Mouse (Mus musculus): ENCODE results near the gene Osbp2. TPM values are rescaled to one million over a fixed set of nuclear protein-coding genes. Genes with fewer than 3 reads are reported as not detected.
"Not testable (repeated sequence)": the region's sequence is repeated elsewhere in the genome, so short reads cannot be mapped to it uniquely, and the experiment has no call there.

Osbp2 gene
- 1.7 and 3.0 TPM in 2 replicates for polyA plus RNA-seq (2015; fragmentation: Nextera tagmentation; extraction: Ambion mirVana)

DNA sequence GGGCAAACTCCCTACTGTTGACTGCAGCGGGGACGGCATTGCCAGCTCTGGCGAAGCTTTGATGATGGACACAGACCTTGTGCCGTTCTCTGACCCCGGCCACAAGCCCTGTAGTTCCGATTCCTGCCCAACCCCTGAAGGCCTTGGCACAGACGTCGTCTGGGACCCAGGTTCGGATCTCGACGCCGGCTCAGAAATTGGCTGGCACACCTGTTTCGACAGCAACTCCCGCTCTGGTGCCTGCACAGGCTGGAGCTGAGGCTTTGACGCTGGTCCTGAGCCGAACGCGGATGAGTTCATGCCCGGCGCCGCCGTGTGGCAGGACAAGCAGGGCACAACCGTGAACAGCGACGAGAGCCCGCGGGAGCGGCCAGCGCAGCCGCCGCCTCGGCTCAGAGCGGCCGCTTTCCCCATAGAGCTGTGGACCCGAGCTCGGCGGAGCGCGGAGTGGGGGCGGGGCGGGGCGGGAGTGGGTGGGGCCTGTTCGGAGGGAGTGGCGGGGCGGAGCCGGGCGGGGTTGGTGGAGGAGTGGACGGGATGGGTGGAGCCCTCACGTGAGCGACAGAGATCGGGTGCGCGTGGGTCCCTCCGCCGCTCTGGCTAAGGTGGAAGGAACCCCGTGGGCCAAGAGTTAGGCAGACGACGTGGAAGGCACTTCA lies at the start of gene Osbp2:
Osbp2 (minus strand) TSS at position 450 of the 659 bp plus-strand sequence.
- Histone ChIP-seq H3K4me3 (peak within 1 kb of the TSS; percentile 55), H3K36me3 (no peaks in the 10 kb centered on the region), H3K4me1 (peaks cover 12% of the 10 kb centered on the region), H3K9me3 (no peaks in the 10 kb centered on the region), H3K27me3 (peaks cover 26% of the 10 kb centered on the region), H3K4me2 (peak within 1 kb of the TSS; percentile 82), H3K27ac (no peak within 1 kb of the TSS), H3K9ac (peak within 1 kb of the TSS; percentile 72)
- ATAC-seq (ENCODE audit: insufficient number of reproducible peaks, insufficient read depth, low FRiP score, low TSS enrichment, low read depth), result peak; percentile 85
- 5% methylated on average over 58 of the region's 58 CpGs for WGBS

DNA sequence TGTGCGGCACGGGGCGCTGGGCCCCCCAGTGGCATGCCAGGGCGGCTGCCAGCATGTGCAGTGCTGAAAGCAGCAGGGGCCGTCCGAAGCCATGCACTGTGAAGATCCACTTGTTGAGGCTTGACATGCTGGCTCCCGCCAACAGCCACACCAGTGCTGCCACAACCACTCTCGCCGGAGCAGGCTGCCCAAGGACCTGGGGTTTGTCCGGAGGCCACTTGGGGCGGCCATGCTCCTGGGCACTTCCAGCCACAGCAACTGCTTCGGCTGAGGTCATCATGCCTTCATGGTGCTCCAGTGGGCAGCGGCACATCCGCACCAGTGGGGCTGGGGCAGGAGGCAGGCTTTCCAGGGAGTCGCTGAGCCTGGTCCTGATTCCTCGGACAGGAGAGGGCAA lies 49.2 kb upstream of the Osbp2 start:
- Histone ChIP-seq H3K4me1 (peaks cover 49% of the 10 kb centered on the region), H3K27me3 (peaks cover 13% of the 10 kb centered on the region), H3K4me3 (peak overlapping the region; percentile 66), H3K27ac (0 out of 2 replicates have a peak overlapping the region, but pooled peaks have one; percentile 22), H3K36me3 (no peaks in the 10 kb centered on the region), H3K9me3 (no peaks in the 10 kb centered on the region), H3K4me2 (peak overlapping the region; percentile 91), H3K9ac (peak overlapping the region; percentile 75)
- ATAC-seq (ENCODE audit: insufficient number of reproducible peaks, insufficient read depth, low FRiP score, low TSS enrichment, low read depth), result no peak
- WGBS, result 2% methylated on average over 16 of the region's 16 CpGs

DNA sequence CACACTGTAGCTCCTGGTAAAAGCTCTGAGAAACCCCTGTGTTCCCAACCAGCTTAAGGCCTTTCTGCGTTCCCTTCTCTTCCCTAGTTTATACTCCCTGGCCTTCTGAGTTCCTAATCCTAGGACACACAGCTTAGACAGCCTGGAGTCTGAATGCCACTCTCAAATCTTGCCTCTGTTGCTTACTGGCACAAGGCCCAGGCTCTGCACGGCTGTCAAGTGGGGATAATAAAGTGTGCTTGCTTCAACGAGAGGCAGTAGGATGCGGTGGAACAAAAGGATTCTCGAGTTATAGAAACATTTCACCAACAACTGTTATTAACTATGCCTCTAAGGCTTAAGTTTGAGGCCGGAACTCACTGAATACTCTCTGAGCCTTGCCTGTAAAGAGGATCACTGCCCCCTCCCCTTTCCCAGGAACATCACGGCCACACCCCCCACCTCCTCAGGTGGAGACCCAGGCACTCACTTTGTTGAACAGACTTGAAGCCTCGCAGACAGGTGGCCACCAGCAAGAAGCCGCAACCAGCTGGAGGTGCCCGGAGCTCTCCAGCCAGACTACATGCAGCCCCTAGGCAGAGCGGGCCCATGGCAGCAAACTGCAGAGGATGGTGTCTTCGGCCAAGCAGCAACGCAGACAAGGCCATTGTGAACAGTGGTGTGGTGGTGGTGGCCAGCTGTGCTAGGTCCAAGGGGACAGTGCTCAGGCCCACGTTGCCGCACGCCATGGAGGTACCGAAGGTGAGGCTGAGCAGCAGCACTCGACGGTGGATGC lies 48.6 kb upstream of the Osbp2 start:
- 14% methylated on average over 19 of the region's 19 CpGs for WGBS
- no peaks in the 10 kb centered on the region for H3K9me3 ChIP-seq
- H3K27me3 ChIP-seq, result peaks cover 13% of the 10 kb centered on the region
- peak overlapping the region; percentile 75 for H3K9ac ChIP-seq
- H3K36me3 ChIP-seq, result peaks cover 4% of the 10 kb centered on the region
- peak overlapping the region; percentile 22; the same call in 1 of the 2 replicates for H3K27ac ChIP-seq
- H3K4me3 ChIP-seq, result peak overlapping the region; percentile 66
- peaks cover 49% of the 10 kb centered on the region for H3K4me1 ChIP-seq
- ATAC-seq (ENCODE audit: insufficient number of reproducible peaks, insufficient read depth, low FRiP score, low TSS enrichment, low read depth), result no peak
- H3K4me2 ChIP-seq, result peak overlapping the region; percentile 91

DNA sequence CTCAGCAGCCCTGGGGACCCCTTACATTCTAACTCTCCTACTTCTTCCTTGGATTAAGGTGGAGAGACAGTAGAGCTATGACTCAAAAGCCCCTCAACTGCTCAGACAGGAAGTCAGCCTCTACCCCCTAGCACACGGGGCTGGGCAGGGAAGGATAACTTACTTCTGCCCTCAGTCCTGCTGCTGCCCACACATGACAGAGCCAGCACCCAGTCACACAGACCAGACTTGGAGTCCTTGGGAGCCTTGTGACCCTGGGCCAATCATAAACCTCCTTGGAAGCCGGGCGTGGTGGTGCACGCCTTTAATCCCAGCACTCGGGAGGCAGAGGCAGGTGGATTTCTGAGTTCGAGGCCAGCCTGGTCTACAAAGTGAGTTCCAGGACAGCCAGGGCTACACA lies 47.7 kb upstream of the Osbp2 start:
- H3K27me3 ChIP-seq, result peaks cover 13% of the 10 kb centered on the region
- H3K4me2 ChIP-seq, result peak overlapping the region; percentile 91
- H3K4me3 ChIP-seq, result 0 out of 2 replicates have a peak overlapping the region, but pooled peaks have one; percentile 2
- H3K4me1 ChIP-seq, result peaks cover 49% of the 10 kb centered on the region
- 82% methylated on average over 6 of the region's 6 CpGs for WGBS
- not testable (repeated sequence) for H3K9ac ChIP-seq; H3K27ac ChIP-seq; H3K9me3 ChIP-seq; ATAC-seq (ENCODE audit: insufficient number of reproducible peaks, insufficient read depth, low FRiP score, low TSS enrichment, low read depth)
- peaks cover 13% of the 10 kb centered on the region for H3K36me3 ChIP-seq

DNA sequence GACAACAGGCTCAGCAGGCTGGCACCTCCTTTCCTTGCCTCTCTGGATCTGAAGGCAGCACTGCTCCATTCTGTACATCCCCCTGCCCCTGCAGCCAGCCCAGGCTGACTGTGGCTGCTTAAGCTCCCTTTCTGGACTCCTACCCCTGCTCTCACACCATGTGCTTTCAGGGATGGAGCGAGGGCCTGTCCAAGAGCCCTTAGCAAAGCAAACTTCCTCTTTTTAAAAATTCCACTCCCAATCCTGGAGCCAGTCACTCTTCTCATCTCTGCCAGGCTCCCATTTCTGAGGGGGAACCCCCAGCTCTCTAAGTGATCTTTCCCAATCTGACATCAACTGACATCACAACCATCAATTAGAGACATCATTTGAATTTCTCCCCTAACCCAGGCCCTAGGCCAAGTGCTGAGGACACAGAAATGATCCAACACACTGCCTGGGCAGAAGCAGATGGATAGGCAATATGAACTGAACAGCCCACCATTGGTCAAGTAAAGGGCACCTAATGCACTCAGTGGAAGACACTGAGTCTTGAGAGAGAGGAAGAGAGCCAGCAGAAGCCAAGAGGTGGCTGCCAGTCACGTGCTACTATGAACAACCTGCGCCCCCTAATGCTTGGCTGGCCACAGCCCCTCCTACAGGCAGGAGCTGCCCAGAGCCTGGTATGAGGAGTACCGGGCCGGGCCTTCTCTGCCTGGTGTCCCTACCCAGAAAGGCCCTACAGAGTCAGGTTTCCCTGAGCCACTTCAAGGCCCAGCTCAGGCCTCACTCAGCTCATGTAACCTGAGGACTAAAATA lies 47.0 kb upstream of the Osbp2 start:
- H3K27me3 ChIP-seq, result peaks cover 13% of the 10 kb centered on the region
- H3K4me3 ChIP-seq, result 0 out of 2 replicates have a peak overlapping the region, but pooled peaks have one; percentile 2
- H3K9me3 ChIP-seq, result no peaks in the 10 kb centered on the region
- 53% methylated on average over 5 of the region's 5 CpGs for WGBS
- ATAC-seq (ENCODE audit: insufficient number of reproducible peaks, insufficient read depth, low FRiP score, low TSS enrichment, low read depth), result no peak
- H3K9ac ChIP-seq, result 0 out of 2 replicates have a peak overlapping the region, but pooled peaks have one; percentile 40
- peak overlapping the region; percentile 91 for H3K4me2 ChIP-seq
- peaks cover 16% of the 10 kb centered on the region for H3K36me3 ChIP-seq
- H3K27ac ChIP-seq, result no peak overlapping the region
- peaks cover 49% of the 10 kb centered on the region for H3K4me1 ChIP-seq

DNA sequence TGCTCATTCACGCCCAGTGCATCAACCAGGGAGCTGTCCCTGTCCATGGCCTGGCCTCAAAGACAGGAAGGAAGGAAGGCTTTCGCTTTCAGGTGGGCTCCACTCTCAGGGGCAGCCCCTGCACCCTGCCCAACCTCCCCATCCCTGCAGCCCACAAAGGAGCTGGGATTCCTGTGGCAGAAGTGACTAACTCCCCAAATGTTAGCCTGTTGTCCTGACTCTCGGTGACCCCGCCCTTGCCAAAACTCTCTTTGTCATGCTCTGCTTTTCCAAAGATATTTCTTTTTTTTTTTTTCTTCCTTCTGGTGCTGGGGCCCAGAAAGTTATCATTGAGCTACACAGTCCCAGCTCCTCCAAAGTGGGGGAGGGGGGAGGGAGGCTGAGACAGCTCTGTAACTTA lies 45.5 kb upstream of the Osbp2 start:
- no peak for ATAC-seq (ENCODE audit: insufficient number of reproducible peaks, insufficient read depth, low FRiP score, low TSS enrichment, low read depth)
- Histone ChIP-seq H3K4me2 (no peak overlapping the region), H3K4me1 (peaks cover 44% of the 10 kb centered on the region), H3K27me3 (peaks cover 13% of the 10 kb centered on the region), H3K4me3 (no peak overlapping the region), H3K9me3 (no peaks in the 10 kb centered on the region), H3K9ac (no peak overlapping the region), H3K36me3 (peaks cover 16% of the 10 kb centered on the region), H3K27ac (no peak overlapping the region)
- 88% methylated on average over 4 of the region's 4 CpGs for WGBS

DNA sequence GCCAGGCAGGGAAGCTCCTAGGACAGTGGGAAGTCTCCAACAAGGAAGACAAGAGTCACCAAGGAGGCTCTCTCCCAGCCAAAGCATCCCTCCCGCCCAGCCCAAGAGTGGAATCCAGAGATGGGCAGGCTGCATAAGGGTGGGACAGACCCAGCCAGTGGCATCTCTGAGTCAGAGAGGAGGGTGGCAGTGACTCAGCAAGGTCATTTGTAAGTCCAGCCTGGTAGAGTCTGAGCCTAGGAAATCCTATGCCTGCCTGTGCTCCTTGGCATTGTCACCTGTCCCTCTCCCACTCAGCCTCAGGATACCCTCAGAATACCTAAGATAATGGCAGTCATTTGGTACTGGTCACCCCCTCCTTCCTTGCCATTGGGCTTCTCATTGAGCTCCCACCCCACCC lies 41.7 kb upstream of the Osbp2 start:
- ATAC-seq (ENCODE audit: insufficient number of reproducible peaks, insufficient read depth, low FRiP score, low TSS enrichment, low read depth), result no peak
- Histone ChIP-seq H3K27ac (no peak overlapping the region), H3K9me3 (no peaks in the 10 kb centered on the region), H3K4me2 (no peak overlapping the region), H3K4me1 (peaks cover 11% of the 10 kb centered on the region), H3K4me3 (no peak overlapping the region), H3K9ac (no peak overlapping the region), H3K27me3 (no peaks in the 10 kb centered on the region), H3K36me3 (peaks cover 16% of the 10 kb centered on the region)
- 79% methylated on average over 1 of the region's 1 CpGs for WGBS

DNA sequence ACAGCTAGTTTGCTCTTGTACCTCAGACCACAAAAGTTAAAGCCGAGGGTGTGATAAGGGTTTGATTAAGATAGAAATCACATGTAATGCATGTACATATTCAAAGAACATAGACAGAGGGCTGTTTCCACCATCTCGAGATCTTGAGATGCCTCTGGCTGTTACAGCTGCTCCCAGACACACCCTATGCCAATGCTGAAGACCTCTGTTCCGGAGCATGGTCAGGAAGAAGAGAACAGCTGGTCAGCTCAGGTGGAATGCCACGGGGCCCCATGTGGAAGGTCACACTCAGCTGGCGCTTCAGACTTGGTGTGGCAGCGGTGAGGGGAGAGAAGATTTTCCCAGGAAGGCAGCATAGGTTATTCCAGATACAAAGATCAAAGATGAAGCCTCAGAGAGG lies 41.0 kb upstream of the Osbp2 start:
- peaks cover 16% of the 10 kb centered on the region for H3K36me3 ChIP-seq
- no peak overlapping the region for H3K9ac ChIP-seq
- H3K9me3 ChIP-seq, result no peaks in the 10 kb centered on the region
- WGBS, result 82% methylated on average over 6 of the region's 6 CpGs
- H3K4me2 ChIP-seq, result no peak overlapping the region
- H3K27me3 ChIP-seq, result no peaks in the 10 kb centered on the region
- no peak overlapping the region for H3K4me3 ChIP-seq
- H3K27ac ChIP-seq, result no peak overlapping the region
- H3K4me1 ChIP-seq, result 0 out of 2 replicates have a peak, but pooled peaks cover 8% of the 10 kb centered on the region
- no peak for ATAC-seq (ENCODE audit: insufficient number of reproducible peaks, insufficient read depth, low FRiP score, low TSS enrichment, low read depth)

DNA sequence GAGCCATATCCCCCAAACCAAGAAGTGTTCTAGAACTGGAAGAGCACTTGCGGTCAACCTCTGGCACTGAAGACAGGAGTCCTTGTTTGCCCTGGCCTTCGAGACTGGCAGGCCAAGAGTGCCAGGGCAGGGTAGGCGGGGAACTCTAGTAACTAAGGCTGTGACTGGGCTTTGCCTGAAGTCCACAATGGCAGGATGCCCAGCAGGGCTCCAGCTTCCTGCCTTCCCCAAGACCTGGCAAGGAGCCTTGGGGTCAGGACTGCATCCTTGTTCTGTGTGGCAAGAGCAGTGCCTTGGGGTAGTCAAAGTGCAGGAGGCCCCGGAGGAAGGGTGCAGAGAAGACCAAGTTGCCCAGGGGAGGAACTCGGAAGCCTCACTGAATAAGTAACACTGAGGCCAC lies 39.3 kb upstream of the Osbp2 start:
- Histone ChIP-seq H3K27ac (no peak overlapping the region), H3K4me1 (no peaks in the 10 kb centered on the region), H3K4me3 (no peak overlapping the region), H3K4me2 (no peak overlapping the region), H3K9ac (no peak overlapping the region), H3K36me3 (peaks cover 22% of the 10 kb centered on the region), H3K27me3 (no peaks in the 10 kb centered on the region), H3K9me3 (no peaks in the 10 kb centered on the region)
- no peak for ATAC-seq (ENCODE audit: insufficient number of reproducible peaks, insufficient read depth, low FRiP score, low TSS enrichment, low read depth)
- WGBS, result 70% methylated on average over 5 of the region's 5 CpGs

DNA sequence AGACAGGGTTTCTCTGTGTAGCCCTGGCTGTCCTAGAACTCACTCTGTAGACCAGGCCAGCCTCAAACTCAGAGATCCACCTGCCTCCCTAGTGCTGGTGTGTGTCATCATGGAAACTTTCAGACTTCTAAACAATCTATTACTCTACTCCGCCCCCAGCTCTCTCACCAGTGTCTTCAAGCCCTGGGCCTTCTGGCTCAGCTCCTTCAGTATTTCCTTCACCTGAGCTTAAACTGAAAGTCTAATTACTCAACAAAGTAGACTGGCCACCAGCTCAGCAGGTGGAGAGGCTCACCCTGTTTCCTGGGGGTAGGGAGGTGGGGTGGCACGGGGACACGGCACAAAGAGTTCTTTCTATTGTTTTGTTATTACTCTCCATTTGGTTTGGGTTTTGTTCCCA lies 38.8 kb upstream of the Osbp2 start:
- no peaks in the 10 kb centered on the region for H3K9me3 ChIP-seq
- no peaks in the 10 kb centered on the region for H3K4me1 ChIP-seq
- 82% methylated on average over 3 of the region's 3 CpGs for WGBS
- ATAC-seq (ENCODE audit: insufficient number of reproducible peaks, insufficient read depth, low FRiP score, low TSS enrichment, low read depth), result no peak
- no peak overlapping the region for H3K9ac ChIP-seq
- no peak overlapping the region for H3K27ac ChIP-seq
- H3K27me3 ChIP-seq, result no peaks in the 10 kb centered on the region
- no peak overlapping the region for H3K4me3 ChIP-seq
- no peak overlapping the region for H3K4me2 ChIP-seq
- H3K36me3 ChIP-seq, result peaks cover 24% of the 10 kb centered on the region

DNA sequence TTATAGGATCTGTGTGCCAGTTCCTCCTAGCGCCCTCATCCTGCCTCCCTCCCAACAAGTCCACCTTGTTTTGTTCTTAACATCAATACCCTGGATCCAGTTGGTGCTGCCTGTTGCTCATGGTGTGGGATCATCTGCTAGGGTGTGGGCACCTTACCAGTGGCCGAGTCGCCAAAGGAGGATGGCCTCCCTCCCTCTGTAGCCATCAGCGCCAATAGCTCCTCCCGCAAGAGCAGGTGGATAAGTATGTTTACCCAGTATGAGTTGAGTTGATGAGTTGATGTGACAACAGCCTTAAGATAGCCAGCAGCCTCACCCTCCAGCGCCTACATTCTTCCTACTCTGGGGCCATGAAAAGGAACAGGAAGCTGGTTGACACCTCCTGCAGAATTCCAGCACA lies 36.6 kb upstream of the Osbp2 start:
- Histone ChIP-seq H3K9me3 (no peaks in the 10 kb centered on the region), H3K27me3 (no peaks in the 10 kb centered on the region), H3K27ac (no peak overlapping the region), H3K4me2 (no peak overlapping the region), H3K4me1 (no peaks in the 10 kb centered on the region), H3K4me3 (no peak overlapping the region), H3K36me3 (peaks cover 17% of the 10 kb centered on the region), H3K9ac (no peak overlapping the region)
- ATAC-seq (ENCODE audit: insufficient number of reproducible peaks, insufficient read depth, low FRiP score, low TSS enrichment, low read depth), result no peak
- WGBS, result 81% methylated on average over 6 of the region's 6 CpGs

Data from embryonic facial prominence, embryonic 13.5 days (tissue).